Mouse (Mus musculus) left cerebral cortex, adult 8-10 months (tissue): ENCODE results near the gene Cpsf4l. TPM values are rescaled to one million over a fixed set of nuclear protein-coding genes. Genes with fewer than 3 reads are reported as not detected.

Source experiments
- DNase-seq, 2 experiments: peaks; one replicate each; pipeline ENCODE4 v3.0.0; 2022; ENCODE audit warnings: low spot score in 2 of 2
- total RNA-seq, 4 experiments: library from RNA; stranded (reverse); gene quantifications; 2 replicates each; pipeline ENCODE4 v1.2.4; 2022

Cpsf4l gene
- total RNA-seq, 4 experiments from 2014 or later, result 0.35 to 0.76 TPM; not detected in 2

DNA sequence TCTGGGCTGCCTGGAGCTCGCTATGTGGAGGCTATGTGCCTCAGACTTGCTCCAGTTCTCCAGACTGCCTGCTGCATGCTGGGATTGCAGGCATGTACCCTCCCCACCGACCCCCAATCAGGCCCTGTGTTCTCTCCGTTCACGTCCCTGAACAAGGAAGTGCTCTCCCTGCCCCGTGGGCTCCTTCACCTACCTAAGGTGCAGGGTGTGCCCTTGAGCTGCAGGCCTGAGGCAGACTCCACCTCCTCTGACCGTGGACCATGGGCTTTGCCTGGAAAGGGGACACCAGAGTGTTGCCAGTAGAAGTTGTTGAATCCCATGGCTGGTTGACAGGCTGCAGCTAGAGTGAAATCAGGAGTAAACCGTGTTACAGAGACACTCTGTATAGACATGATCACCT lies 10.2 kb downstream of the Cpsf4l start:
- DNase-seq, result no peak

DNA sequence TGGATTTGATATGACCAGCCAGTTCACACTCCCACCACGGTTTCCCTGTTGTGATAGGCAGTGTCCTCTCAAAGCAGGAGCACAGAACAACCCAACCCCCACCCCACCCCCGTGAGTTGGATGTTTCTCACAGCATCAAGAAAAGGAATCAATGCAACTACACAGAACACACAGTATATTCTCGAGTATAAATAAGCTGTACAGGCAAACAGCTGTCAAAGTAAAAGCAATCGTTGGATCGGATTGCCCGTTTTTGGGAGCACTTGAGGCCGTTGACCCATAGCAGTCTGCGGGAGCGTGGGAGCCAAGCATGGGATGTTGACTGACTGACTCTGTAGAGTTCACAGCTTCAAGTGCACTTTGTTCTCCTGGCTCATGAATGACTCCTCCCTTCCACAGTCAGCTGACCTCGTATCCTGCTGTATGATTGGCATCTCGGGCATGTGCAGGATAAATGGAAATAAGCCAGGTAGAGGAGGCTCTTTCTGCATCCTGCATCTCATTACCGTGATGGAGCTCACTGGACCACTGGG lies 11.7 kb downstream of the Cpsf4l start:
- no peak for DNase-seq

- no peak for DNase-seq
Measured at GRCm38 (mm10) chr11:113697571-113697970, 12.2 kb downstream of the Cpsf4l start.

DNA sequence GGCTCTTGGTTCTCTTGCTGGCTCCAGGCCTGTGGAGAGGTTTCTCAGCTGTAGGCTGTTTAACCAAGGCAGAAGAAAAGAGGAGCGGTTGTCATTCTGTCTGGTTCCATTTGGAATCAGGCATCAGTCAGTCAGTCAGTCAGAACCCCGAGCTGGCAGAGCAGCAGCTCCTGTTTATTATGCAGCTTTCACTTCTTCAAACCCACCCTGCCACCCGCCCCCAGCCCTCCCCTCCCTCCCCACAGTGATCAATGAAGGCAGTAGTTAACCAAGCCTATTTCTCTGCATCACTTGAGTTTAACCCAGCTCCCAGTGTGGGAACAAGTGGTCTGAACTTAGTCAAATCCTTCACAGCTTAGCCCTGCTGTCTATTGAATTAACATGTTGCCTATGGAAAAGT lies 18.0 kb downstream of the Cpsf4l start:
- no peak for DNase-seq

DNA sequence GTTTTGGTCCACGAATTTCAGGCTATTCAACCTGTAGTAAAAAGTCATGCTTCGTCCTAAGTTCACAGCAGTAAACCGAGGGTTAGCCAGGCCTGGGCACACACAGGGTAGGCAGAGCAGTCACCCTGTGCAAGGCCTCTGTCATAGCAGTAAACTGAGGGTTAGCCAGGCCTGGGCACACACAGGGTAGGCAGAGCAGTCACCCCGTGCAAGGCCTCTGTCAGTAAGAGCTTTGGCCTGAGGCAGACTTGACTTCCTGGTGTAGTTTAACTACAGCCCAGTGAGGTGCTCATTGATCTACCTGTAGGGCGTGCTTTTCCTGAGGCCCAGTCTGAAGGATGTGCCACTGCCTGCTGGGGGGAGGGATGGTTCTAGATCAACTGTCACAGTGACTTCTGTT lies 18.5 kb downstream of the Cpsf4l start:
- DNase-seq, result no peak

DNA sequence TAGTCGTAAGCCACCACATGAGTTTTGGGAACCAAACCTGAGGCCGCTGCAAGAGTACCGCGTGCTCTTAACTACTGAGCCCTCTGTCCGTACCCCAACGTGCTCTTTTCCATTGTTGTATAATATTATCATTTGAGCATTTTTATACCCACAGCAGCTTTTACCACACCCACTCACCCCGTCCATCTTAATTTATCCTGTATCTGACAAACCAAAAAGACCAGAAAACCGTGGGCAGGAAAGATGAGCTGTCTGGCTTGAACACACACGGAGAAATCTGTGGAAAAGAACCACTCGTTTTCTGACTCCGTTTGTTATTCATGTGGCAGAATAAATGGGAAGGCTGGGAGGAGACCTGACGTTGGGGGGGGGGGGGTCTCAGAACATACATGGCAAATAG lies 19.3 kb downstream of the Cpsf4l start:
- peak in 1 of 2 experiments; percentile 36 for DNase-seq

GRCm38 (mm10) chr11:113687031-113687430 lies 22.8 kb downstream of the Cpsf4l start:
- DNase-seq, result no peak

DNA sequence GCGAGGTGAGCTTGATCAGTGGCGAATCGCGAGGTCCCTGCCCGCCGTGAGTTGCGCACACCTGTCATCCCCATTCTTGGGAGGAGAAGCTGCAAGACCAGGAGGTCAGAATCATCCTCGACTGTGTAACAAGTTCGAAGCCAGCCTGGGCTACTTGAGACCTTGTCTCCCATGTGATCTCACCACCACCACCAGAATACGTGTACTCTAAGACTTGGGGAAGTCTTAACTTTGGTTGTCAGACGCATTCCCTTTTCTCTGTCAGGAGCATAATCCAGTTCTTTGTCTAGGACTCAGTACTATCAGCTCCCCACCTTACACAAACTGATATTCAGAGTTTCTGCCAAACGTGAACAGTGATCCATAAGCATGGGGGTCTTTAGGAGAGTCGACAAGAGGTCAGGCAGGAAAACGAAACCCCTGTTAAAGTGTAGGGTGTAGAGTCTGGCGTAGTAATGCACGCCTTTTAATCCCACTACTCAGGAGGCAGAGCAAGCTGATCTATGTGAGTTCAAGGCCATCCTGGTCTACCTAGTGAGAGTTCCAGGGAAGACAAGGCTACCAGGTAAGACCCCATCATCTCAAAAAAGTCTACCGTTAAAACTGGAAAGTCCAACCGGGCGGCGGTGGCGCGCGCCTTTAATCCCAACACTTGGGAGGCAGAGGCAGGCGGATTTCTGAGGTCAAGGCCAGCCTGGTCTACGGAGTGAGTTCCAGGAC lies 24.9 kb downstream of the Cpsf4l start:
- no peak for DNase-seq

DNA sequence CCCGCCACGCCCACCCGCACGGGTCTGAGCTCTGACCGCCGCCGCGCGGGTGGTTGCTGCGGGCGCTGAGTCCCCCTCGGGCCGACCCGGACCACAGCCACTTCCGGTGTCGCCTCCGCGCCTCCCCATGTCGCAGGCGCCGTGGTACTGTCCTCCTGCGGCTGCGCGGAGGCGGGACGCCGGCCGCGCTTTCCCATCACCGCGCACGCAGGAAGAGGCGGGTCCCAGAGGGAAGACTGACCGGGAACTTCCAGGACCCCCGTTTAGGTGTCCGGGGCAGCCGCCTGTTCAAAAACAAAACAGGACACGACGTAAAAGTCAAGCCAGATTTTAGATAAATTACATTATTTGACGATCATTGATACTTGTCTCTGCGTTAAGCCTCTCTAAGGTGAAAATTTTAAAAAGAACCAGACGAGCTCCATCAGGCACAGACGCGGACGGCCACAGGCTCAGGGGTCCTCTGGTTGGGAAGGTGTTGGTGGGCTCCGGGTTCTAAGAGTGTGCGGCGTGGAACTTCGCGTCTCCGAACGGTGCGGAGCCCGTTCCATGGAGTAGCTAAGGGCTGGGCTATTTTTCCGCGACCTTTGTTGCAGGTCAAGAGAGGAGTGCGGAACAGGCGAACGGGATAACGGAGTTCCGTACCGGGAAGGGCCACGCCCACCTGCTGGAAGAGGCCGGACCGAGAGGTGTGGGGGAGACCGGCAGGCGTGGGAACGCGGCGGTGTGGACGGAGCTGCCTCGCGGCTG lies 25.7 kb downstream of the Cpsf4l start, which contains the start of the genes Fam104a and D11Wsu47e:
Gene Fam104a, minus strand, starts transcription at position 199 of the 750 bp plus-strand sequence.
Gene D11Wsu47e, plus strand, starts transcription at position 456 of the 750 bp plus-strand sequence.
- DNase-seq, result peak; percentile 94 to 97

DNA sequence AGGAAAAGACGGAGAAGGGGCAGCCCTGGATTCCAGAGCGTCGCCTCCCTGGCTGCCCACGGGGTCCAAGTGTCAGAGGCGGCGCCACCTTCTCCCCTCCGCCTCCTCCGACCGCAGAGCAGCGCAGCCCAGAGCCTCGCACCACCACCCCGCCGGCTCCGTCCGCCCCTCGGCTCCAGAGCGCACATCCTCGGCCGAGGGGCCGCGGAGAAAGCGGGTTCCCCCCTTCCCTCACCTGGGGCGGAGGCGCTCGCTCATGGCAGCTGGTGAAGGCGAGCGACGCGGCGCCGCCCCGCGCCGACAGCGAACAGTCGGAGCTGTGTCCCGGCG lies 26.2 kb downstream of the Cpsf4l start:
- no peak for DNase-seq

DNA sequence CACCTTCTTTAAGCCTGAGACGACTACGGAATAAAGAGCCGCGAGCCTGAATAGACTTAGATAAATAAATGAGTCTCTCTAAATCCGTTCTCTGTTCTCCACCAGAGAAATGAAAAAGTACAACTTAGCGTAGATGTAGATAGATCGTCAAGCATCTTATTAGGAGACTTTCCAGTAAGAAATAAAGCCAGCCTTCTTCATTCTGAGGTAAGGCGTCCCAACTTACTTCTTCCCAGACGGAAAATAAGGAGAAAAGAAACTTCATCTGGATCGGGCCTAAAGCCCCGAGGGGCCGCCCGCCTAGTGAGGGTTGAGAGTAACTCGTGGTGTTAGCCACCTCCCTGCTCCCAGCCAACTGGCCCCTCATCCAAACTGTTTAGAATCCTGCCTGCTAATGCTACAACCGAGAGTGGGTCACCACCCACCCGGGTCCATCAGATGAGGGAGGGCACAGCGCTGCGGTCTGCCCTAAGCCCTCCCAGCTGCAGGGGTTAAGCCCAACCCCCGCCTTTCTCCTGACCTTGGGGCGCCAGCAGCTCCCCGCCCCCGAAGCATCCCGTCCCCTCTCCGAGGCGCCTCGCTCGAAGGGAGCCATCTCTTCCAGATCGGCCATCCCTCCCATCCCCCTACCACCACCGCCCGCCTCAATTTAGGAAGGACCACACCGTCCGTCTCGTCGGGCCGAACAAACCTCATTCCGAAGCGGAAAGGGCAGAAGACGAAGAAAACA lies 26.8 kb downstream of the Cpsf4l start:
- DNase-seq, result peak in 1 of 2 experiments; percentile 42

- DNase-seq, result no peak
Measured at GRCm38 (mm10) chr11:113681979-113682378, 27.8 kb downstream of the Cpsf4l start.

DNA sequence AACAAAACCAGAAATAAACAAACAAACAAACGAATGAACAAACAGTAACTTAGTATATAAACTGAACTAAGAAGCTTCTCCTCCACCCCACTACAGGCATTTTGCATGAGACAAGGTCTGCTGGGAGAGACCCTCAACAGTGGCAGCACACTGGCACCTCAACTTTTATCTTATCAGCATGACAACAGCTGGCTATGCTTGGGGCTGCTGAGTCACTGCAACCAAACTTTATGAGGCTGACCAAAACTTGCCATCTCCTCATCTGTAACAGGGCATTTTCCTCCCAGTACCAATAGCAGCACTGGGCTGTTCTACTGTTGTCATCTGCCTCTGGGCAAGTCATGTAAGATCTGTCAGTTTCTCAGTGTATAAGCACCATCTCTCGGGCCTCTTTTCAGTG lies 28.9 kb downstream of the Cpsf4l start:
- no peak for DNase-seq

DNA sequence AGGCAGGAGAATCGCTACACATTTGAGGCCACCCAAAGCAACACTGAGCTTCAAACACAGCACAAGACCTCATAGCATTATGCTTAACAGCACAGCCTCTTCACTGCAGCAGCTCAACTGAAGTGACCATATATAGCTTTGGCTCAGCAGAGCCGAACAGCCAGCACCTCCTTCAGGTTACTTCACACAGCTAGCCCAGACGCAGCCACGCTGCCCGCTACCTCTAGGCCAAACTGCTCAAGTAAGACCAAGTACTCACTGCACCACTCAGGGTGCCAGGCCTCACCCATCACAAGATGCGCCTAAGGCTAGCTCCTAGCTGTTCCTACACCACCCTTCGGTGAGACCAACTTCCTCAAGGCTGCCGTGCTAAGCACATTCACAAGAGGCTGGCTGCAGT lies 31.4 kb downstream of the Cpsf4l start:
- DNase-seq, result no peak

DNA sequence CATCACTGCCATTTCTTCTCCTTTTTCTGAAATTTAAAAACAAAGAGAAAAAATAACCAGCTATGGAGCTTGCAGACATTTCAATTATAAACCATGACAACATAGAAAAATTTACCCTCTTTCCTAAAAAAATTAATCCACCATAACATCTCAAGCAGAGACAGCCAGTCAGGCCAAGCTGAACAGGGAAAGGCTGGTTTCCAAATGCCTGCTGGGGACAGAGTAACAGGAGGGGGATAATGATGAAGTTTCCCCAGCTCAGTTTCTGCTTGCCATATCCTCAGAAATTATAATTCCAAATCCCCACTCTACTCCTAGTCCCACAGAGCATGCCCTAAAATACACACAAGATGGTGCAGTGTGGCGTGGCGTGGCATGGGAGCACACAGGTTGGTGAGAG lies 32.4 kb downstream of the Cpsf4l start:
- DNase-seq, result no peak

DNA sequence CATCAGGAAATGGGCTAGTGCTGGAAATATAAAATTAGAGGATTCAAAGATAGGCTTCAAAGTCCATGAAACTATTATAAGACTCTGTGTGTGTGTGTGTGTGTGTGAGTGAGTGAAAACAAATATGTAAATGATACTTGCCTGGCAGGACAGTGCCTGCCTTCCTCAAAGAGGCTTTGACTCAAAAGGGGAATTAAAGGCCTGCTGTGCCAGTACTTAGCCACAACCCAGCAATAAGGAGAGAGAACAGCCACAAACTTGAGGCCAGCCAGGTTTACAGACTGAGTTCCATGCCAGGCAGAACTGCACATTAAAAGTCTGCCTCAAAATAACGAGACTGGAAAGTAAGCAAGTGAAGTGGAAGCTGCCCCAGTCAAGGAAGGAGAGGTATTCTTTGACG lies 33.0 kb downstream of the Cpsf4l start:
- no peak for DNase-seq

- DNase-seq, result no peak
Measured at GRCm38 (mm10) chr11:113674595-113674994, 35.2 kb downstream of the Cpsf4l start.

DNA sequence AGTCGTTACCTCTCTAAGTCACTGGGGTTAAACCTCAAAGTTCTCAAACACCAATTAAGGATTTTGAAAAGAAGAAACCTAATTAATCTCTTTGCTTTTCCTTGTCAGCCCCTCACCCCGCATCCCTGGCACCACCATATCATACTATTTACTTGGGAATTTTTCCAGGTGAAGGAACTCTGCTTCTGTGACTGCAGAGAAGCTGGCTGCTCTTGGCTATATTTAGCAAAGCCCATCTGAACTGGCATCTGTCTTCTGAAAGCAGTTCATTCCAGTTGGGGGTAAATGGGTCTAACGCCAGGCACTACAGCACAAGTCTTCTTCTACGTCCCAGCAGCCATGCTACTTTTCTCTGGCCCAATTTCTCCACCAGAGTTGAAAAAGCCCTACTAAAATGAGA lies 36.2 kb downstream of the Cpsf4l start:
- DNase-seq, result no peak

DNA sequence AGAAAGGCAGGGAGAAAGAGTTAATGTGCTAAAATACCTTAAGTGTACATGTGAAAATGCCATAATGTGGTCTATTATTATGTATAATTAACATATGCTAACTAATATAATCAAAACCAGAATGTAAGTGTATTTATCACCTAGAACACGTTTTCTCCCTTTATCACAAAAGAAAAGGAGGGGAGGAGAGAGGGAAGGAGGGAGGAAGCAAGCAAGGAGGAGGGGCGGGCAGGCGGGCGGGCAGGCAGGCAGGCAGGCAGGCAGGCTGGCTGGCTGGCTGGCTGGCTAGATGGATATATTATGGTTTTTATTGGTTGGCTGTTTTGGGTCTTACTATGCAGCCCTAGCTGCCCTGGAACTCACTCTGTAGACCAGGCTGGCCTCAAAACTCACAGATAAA lies 40.1 kb downstream of the Cpsf4l start:
- DNase-seq, result no peak

- DNase-seq, result no peak
Measured at GRCm38 (mm10) chr11:113668857-113669256, 41.0 kb downstream of the Cpsf4l start.

GRCm38 (mm10) chr11:113667704-113668103 lies 42.1 kb downstream of the Cpsf4l start:
- DNase-seq, result no peak

DNA sequence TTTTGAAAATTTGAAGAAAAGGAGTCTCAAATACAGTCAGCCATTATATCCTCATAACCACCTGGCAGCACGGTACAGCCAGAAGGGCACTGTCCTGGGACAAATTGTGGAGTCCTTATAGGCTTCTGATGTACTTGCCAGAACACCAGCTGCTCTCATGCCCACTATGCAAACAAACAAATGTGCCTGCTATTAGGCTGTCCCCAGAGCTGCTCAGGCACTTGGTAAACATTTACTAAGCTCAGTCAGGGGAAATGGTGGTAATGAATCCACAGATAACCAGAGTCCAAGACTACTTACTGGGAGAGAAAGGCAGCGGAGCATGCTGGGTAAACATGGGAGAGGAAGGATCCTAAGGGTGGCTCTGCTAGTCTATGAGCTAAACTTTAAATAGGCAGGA lies 42.7 kb downstream of the Cpsf4l start:
- no peak for DNase-seq
